Mouse (Mus musculus) MEL (cell line): Measurements from ENCODE around the gene Clip3.

Experiments
- CTCF ChIP-seq, 3 experiments: IDR thresholded peaks in 2 of 3; conservative IDR thresholded peaks in 1 of 3; 2 replicates each; pipeline ENCODE4 v1.5.1; 2011 to 2012; ENCODE audit warnings: low read length in 3 of 3, low read depth in 2 of 3, mild to moderate bottlenecking in 2 of 3, improper control_type of control experiment in 1 of 3, inconsistent platforms in 1 of 3, mixed read lengths in 1 of 3, moderate library complexity in 1 of 3; ENCODE audit not compliant: control insufficient read depth in 1 of 3, insufficient read depth in 1 of 3, poor library complexity in 1 of 3, severe bottlenecking in 1 of 3
- E2F4 ChIP-seq: IDR thresholded peaks from 2 replicates; pipeline ENCODE4 v1.6.1; 2011; ENCODE audit warnings: low read depth, low read length, improper control_type of control experiment, borderline replicate concordance
- GABPA ChIP-seq: IDR thresholded peaks from 2 replicates; pipeline ENCODE4 v1.6.1; 2012; ENCODE audit warnings: low read depth, mild to moderate bottlenecking, inconsistent platforms, low read length, improper control_type of control experiment, moderate library complexity
- JUND ChIP-seq: IDR thresholded peaks from 2 replicates; pipeline ENCODE4 v1.6.1; 2011; ENCODE audit warnings: low read depth, mild to moderate bottlenecking, improper control_type of control experiment, low read length
- MAX ChIP-seq: IDR thresholded peaks from 2 replicates; pipeline ENCODE4 v1.6.1; 2011; ENCODE audit warnings: low read length, improper control_type of control experiment
- MAZ ChIP-seq: IDR thresholded peaks from 2 replicates; pipeline ENCODE4 v1.6.1; 2012; ENCODE audit warnings: low read depth, mild to moderate bottlenecking, inconsistent platforms, low read length, improper control_type of control experiment
- NRF1 ChIP-seq: IDR thresholded peaks from 2 replicates; pipeline ENCODE4 v1.6.1; 2014; ENCODE audit warnings: low read depth, mild to moderate bottlenecking, inconsistent platforms, low read length, improper control_type of control experiment, moderate library complexity; ENCODE audit not compliant: poor library complexity, insufficient read depth, severe bottlenecking
- POLR2A ChIP-seq, 2 experiments: IDR thresholded peaks; 2 replicates each; pipeline ENCODE4 v1.6.1; 2011 to 2012; ENCODE audit warnings: low read length in 2 of 2, mild to moderate bottlenecking in 2 of 2, control low read depth in 1 of 2, improper control_type of control experiment in 1 of 2, low read depth in 1 of 2, moderate library complexity in 1 of 2; ENCODE audit not compliant: control insufficient read depth in 1 of 2, insufficient read depth in 1 of 2, poor library complexity in 1 of 2
- POLR2AphosphoS5 ChIP-seq: IDR thresholded peaks from 2 replicates; pipeline ENCODE4 v1.6.1; 2012; ENCODE audit warnings: low read depth, borderline replicate concordance, mild to moderate bottlenecking, inconsistent platforms, low read length, moderate library complexity, mixed read lengths
- SMC3 ChIP-seq: IDR thresholded peaks from 2 replicates; pipeline ENCODE4 v1.6.1; 2011; ENCODE audit warnings: low read depth, low read length, improper control_type of control experiment
- TCF12 ChIP-seq: IDR thresholded peaks from 2 replicates; pipeline ENCODE4 v1.6.1; 2014; ENCODE audit warnings: low read depth, mild to moderate bottlenecking, inconsistent platforms, low read length, improper control_type of control experiment, moderate library complexity
- ZC3H11A ChIP-seq: IDR thresholded peaks from 2 replicates; pipeline ENCODE4 v1.6.1; 2012; ENCODE audit warnings: low read depth, mild to moderate bottlenecking, inconsistent platforms, low read length, improper control_type of control experiment
- ZKSCAN1 ChIP-seq: IDR thresholded peaks from 2 replicates; pipeline ENCODE4 v1.6.1; 2012; ENCODE audit warnings: low read depth, mild to moderate bottlenecking, inconsistent platforms, low read length, improper control_type of control experiment, moderate library complexity
- ZNF384 ChIP-seq: IDR thresholded peaks from 2 replicates; pipeline ENCODE4 v1.6.1; 2012; ENCODE audit warnings: low read depth, mild to moderate bottlenecking, inconsistent platforms, low read length, improper control_type of control experiment

- TF ChIP-seq MAZ (no peak), ZC3H11A (no peak), SMC3 (no peak), POLR2AphosphoS5 (no peak), NRF1 (no peak), POLR2A (IDR thresholded peaks at IDR 0.05; ENCODE audit: control insufficient read depth in 1 of 2, insufficient read depth in 1 of 2, low read depth in 1 of 2, low read length in 2 of 2, poor library complexity in 1 of 2) (no peak), JUND (no peak), CTCF (IDR thresholded peaks at IDR 0.05 in 2 of 3, conservative IDR thresholded peaks at IDR 0.05 in 1 of 3; ENCODE audit: control insufficient read depth in 1 of 3, insufficient read depth in 1 of 3, low read depth in 2 of 3, low read length in 3 of 3, poor library complexity in 1 of 3, severe bottlenecking in 1 of 3) (no peak), TCF12 (no peak), ZNF384 (no peak), MAX (no peak), ZKSCAN1 (no peak), E2F4 (no peak), GABPA (no peak)
Measured at GRCm38 (mm10) chr7:30274383-30274782, 17.1 kb upstream of the Clip3 start.
